Mouse (Mus musculus) layer of hippocampus, postnatal 25 days (tissue): Measurements from ENCODE around the gene Olfr541. TPM values are rescaled to one million over a fixed set of nuclear protein-coding genes. Genes with fewer than 3 reads are reported as not detected.
"Not testable (repeated sequence)": the region's sequence is repeated elsewhere in the genome, so short reads cannot be mapped to it uniquely, and the experiment has no call there.

Source experiments
- DNase-seq, 2 experiments: peaks; one replicate each; pipeline ENCODE4 v3.0.0; 2022; ENCODE audit warnings: mixed read lengths in 2 of 2, low spot score in 1 of 2; ENCODE audit errors: extremely low spot score in 1 of 2
- total RNA-seq, 2 experiments: library from RNA; stranded (reverse); gene quantifications; 2 replicates each; pipeline ENCODE4 v1.2.3; 2021

The Olfr541 gene
- total RNA-seq: not detected

- DNase-seq: no peak
Observed at GRCm38 (mm10) chr7:140696967-140697366, at the start of gene Olfr541. TSS of gene Olfr541 (plus strand) at chr7:140697267.

- DNase-seq: no peak
Observed at GRCm38 (mm10) chr7:140659630-140660029, 37.4 kb upstream of the Olfr541 start, which contains the start of gene Olfr539. TSS of gene Olfr539 (plus strand) at chr7:140659930.

- DNase-seq: not testable (repeated sequence)
Observed at GRCm38 (mm10) chr7:140670693-140671092, 26.4 kb upstream of the Olfr541 start.

- DNase-seq: no peak
Observed at GRCm38 (mm10) chr7:140675863-140676262, 21.2 kb upstream of the Olfr541 start.

GRCm38 (mm10) chr7:140679591-140679990 is 17.5 kb upstream of the Olfr541 start:
- DNase-seq: not testable (repeated sequence)

- DNase-seq: no peak
Observed at GRCm38 (mm10) chr7:140681651-140682050, 15.4 kb upstream of the Olfr541 start, which contains the start of gene Olfr45. TSS of gene Olfr45 (plus strand) at chr7:140681951.

GRCm38 (mm10) chr7:140706348-140706747 is 9.3 kb downstream of the Olfr541 start:
- no peak for DNase-seq

GRCm38 (mm10) chr7:140707536-140708284 is 10.6 kb downstream of the Olfr541 start:
- no peak for DNase-seq

- DNase-seq: no peak
Observed at GRCm38 (mm10) chr7:140717155-140718055, 20.3 kb downstream of the Olfr541 start.

- DNase-seq: no peak
Observed at GRCm38 (mm10) chr7:140721095-140721494, 24.0 kb downstream of the Olfr541 start.

GRCm38 (mm10) chr7:140725558-140725957 is 28.5 kb downstream of the Olfr541 start:
- DNase-seq: no peak

GRCm38 (mm10) chr7:140733162-140733561 is 36.1 kb downstream of the Olfr541 start:
- DNase-seq: no peak

GRCm38 (mm10) chr7:140747402-140747801 is 50.3 kb downstream of the Olfr541 start:
- no peak for DNase-seq

GRCm38 (mm10) chr7:140748116-140748826 is 51.2 kb downstream of the Olfr541 start:
- DNase-seq: no peak

- DNase-seq: no peak
Observed at GRCm38 (mm10) chr7:140748827-140749160, 51.7 kb downstream of the Olfr541 start.

- DNase-seq: no peak
Observed at GRCm38 (mm10) chr7:140754556-140754955, 57.5 kb downstream of the Olfr541 start.

Other genes with a start within 250 kb of the Olfr541 start
- gene Olfr533, start 233.9 kb upstream of the Olfr541 start, total RNA-seq: not detected
- under 1 TPM; 0.07 to 0.19 TPM for gene Olfr535, start 213.1 kb upstream of the Olfr541 start, total RNA-seq
- gene Olfr536, start 189.9 kb upstream of the Olfr541 start, total RNA-seq: not detected
- gene Olfr538, start 129.4 kb upstream of the Olfr541 start, total RNA-seq: not detected
- gene Olfr46, start 96.0 kb upstream of the Olfr541 start, total RNA-seq: under 1 TPM; 0.30 to 0.45 TPM
- not detected for gene Olfr61, start 68.3 kb upstream of the Olfr541 start, total RNA-seq
- not detected for gene Olfr53, start 50.8 kb upstream of the Olfr541 start, total RNA-seq
- under 1 TPM; 0.10 to 0.21 TPM for gene Olfr539, start 37.3 kb upstream of the Olfr541 start, total RNA-seq
- under 1 TPM in 1 of 2 experiments, not detected in 1; 0.23 TPM for gene Olfr45, start 15.3 kb upstream of the Olfr541 start, total RNA-seq
- gene Cyp2e1, start 66.5 kb downstream of the Olfr541 start, total RNA-seq: not detected
- gene Syce1, start 90.6 kb downstream of the Olfr541 start, total RNA-seq: not detected
- 10 to 100 TPM; 11.6 to 13.6 TPM for gene Zfp941, start 124.9 kb downstream of the Olfr541 start, total RNA-seq
- gene Urah, start 137.8 kb downstream of the Olfr541 start, total RNA-seq: 1 to 10 TPM; 1.6 to 1.7 TPM
- gene Scgb1c1, start 148.3 kb downstream of the Olfr541 start, total RNA-seq: not detected
- not detected for gene Odf3, start 150.5 kb downstream of the Olfr541 start, total RNA-seq
- gene Gm45785, start 159.1 kb downstream of the Olfr541 start, total RNA-seq: not detected
- 10 to 100 TPM; 79.1 to 86.5 TPM for gene Ric8a, start 159.7 kb downstream of the Olfr541 start, total RNA-seq
- 10 to 100 TPM; 26.6 to 29.6 TPM for gene Bet1l, start 160.3 kb downstream of the Olfr541 start, total RNA-seq
- 100 to 1,000 TPM; 107 to 117 TPM for gene Psmd13, start 184.7 kb downstream of the Olfr541 start, total RNA-seq
- gene Sirt3, start 185.0 kb downstream of the Olfr541 start, total RNA-seq: 10 to 100 TPM; 67.0 to 77.5 TPM
- 1 to 10 TPM; 1.3 to 2.8 TPM for gene Cox8b, start 203.2 kb downstream of the Olfr541 start, total RNA-seq
- under 1 TPM; 0.21 to 0.37 TPM for gene Nlrp6, start 223.6 kb downstream of the Olfr541 start, total RNA-seq
- gene Pgghg, start 244.1 kb downstream of the Olfr541 start, total RNA-seq: 1 to 10 TPM; 4.0 to 7.1 TPM